Mouse (Mus musculus): ENCODE results near the gene Hspb2. TPM values are rescaled to one million over a fixed set of nuclear protein-coding genes. Genes with fewer than 3 reads are reported as not detected.

The Hspb2 gene
- total and polyA plus RNA-seq, 3 experiments, result not detected

- Histone ChIP-seq H3K9me3 (replicated peaks; ENCODE audit: insufficient read depth, low read length) (no peaks in the 10 kb centered on the region), H3K9ac (ENCODE audit: control insufficient read depth, low read depth, low read length, poor library complexity, severe bottlenecking) (no peak overlapping the region), H3K27me3 (ENCODE audit: control insufficient read depth in 1 of 2, insufficient read depth in 2 of 2, low read length in 2 of 2) (peaks cover 0 to 6% of the 10 kb centered on the region in 2 experiments; a peak in 1 of 4 replicates), H3K27ac (ENCODE audit: control insufficient read depth, low read depth, low read length) (no peak overlapping the region), H3K4me1 (ENCODE audit: control insufficient read depth in 1 of 2, insufficient read depth in 2 of 2, low read length in 2 of 2) (no peaks in the 10 kb centered on the region), H3K36me3 (ENCODE audit: control insufficient read depth in 1 of 2, insufficient read depth in 2 of 2, low read length in 2 of 2) (no peaks in the 10 kb centered on the region), H3K4me3 (ENCODE audit: control insufficient read depth in 1 of 2, insufficient read depth in 1 of 2, low read depth in 2 of 2, low read length in 2 of 2) (no peak overlapping the region), H3K79me2 (ENCODE audit: control insufficient read depth, insufficient read depth, low read length, poor library complexity) (no peaks in the 10 kb centered on the region)
- TF ChIP-seq ZC3H11A (IDR thresholded peaks at IDR 0.05; ENCODE audit: low read depth, low read length) (peak; percentile 10; the same call in 1 of the 2 replicates), RCOR1 (IDR thresholded peaks at IDR 0.05; ENCODE audit: low read depth, low read length) (no peak), RAD21 (IDR thresholded peaks at IDR 0.05; ENCODE audit: low read depth, low read length) (peak; percentile 52), SMC3 (IDR thresholded peaks at IDR 0.05; ENCODE audit: low read depth, low read length) (peak; percentile 26; the same call in 1 of the 2 replicates), KAT2A (conservative IDR thresholded peaks at IDR 0.05; ENCODE audit: low read depth, low read length) (no peak), CTCF (IDR thresholded peaks at IDR 0.05 in 2 of 3, conservative IDR thresholded peaks at IDR 0.05 in 1 of 3; ENCODE audit: control insufficient read depth in 1 of 3, insufficient read depth in 1 of 3, low read depth in 2 of 3, low read length in 3 of 3, poor library complexity in 1 of 3, severe bottlenecking in 1 of 3) (peak in 2 of 3 experiments; percentile 45 to 56; a peak in 4 of 6 replicates)
- peak; percentile 32 for DNase-seq (ENCODE audit: low read depth, low spot score)
These were observed 43.0 kb downstream of the Hspb2 start for GRCm38 (mm10) chr9:50709108-50709507.

- no peak overlapping the region for H3K27ac ChIP-seq (ENCODE audit: control insufficient read depth, low read depth, low read length)
- H3K4me1 ChIP-seq (ENCODE audit: control insufficient read depth in 1 of 2, insufficient read depth in 2 of 2, low read length in 2 of 2), result no peaks in the 10 kb centered on the region
- no peaks in the 10 kb centered on the region for H3K9me3 ChIP-seq (replicated peaks; ENCODE audit: insufficient read depth, low read length)
- H3K79me2 ChIP-seq (ENCODE audit: control insufficient read depth, insufficient read depth, low read length, poor library complexity), result no peaks in the 10 kb centered on the region
- DNase-seq (ENCODE audit: low read depth, low spot score), result no peak
- peaks cover under 1 to 3% of the 10 kb centered on the region in 2 experiments; a peak in 1 of 4 replicates for H3K27me3 ChIP-seq (ENCODE audit: control insufficient read depth in 1 of 2, insufficient read depth in 2 of 2, low read length in 2 of 2)
- H3K4me3 ChIP-seq (ENCODE audit: control insufficient read depth in 1 of 2, insufficient read depth in 1 of 2, low read depth in 2 of 2, low read length in 2 of 2), result no peak overlapping the region
- TF ChIP-seq POLR2AphosphoS2 (IDR thresholded peaks at IDR 0.05; ENCODE audit: low read length), result no peak
- TF ChIP-seq BHLHE40 (IDR thresholded peaks at IDR 0.05; ENCODE audit: borderline replicate concordance, low read depth, low read length), result no peak
- H3K36me3 ChIP-seq (ENCODE audit: control insufficient read depth in 1 of 2, insufficient read depth in 2 of 2, low read length in 2 of 2), result no peaks in the 10 kb centered on the region
- H3K9ac ChIP-seq (ENCODE audit: control insufficient read depth, low read depth, low read length, poor library complexity, severe bottlenecking), result no peak overlapping the region
These were observed 47.2 kb downstream of the Hspb2 start for GRCm38 (mm10) chr9:50704907-50705306.

Other genes starting within 250 kb of the Hspb2 start
- 24.4 and 24.6 TPM in 2 replicates for gene Pts, start 223.6 kb downstream of the Hspb2 start, total RNA-seq (2012; rRNA removed)
- gene Pts, start 223.6 kb downstream of the Hspb2 start, polyA plus RNA-seq (2012; ENCODE audit: insufficient read depth in 1 of 2, insufficient read length in 2 of 2, low read depth in 1 of 2, low replicate concordance in 2 of 2, missing spikeins in 1 of 2), result 10 to 100 TPM in 1 of 2 experiments, not detected in 1; 24.6 TPM
- gene Il18, start 197.5 kb downstream of the Hspb2 start, total RNA-seq (2012; rRNA removed), result not detected in 2 replicates
- gene Il18, start 197.5 kb downstream of the Hspb2 start, polyA plus RNA-seq (2012; ENCODE audit: insufficient read depth in 1 of 2, insufficient read length in 2 of 2, low read depth in 1 of 2, low replicate concordance in 2 of 2, missing spikeins in 1 of 2), result not detected
- 0.07 TPM in 1 of 2 replicates, not detected in the other for gene Bco2, start 197.2 kb downstream of the Hspb2 start, total RNA-seq (2012; rRNA removed)
- gene Bco2, start 197.2 kb downstream of the Hspb2 start, polyA plus RNA-seq (2012; ENCODE audit: insufficient read depth in 1 of 2, insufficient read length in 2 of 2, low read depth in 1 of 2, low replicate concordance in 2 of 2, missing spikeins in 1 of 2), result under 1 TPM in 1 of 2 experiments, not detected in 1; 0.07 TPM
- not detected in 2 replicates for gene Tex12, start 191.0 kb downstream of the Hspb2 start, total RNA-seq (2012; rRNA removed)
- not detected for gene Tex12, start 191.0 kb downstream of the Hspb2 start, polyA plus RNA-seq (2012; ENCODE audit: insufficient read depth in 1 of 2, insufficient read length in 2 of 2, low read depth in 1 of 2, low replicate concordance in 2 of 2, missing spikeins in 1 of 2)
- 312 and 340 TPM in 2 replicates for gene Sdhd, start 148.5 kb downstream of the Hspb2 start, total RNA-seq (2012; rRNA removed)
- gene Sdhd, start 148.5 kb downstream of the Hspb2 start, polyA plus RNA-seq (2012; ENCODE audit: insufficient read depth in 1 of 2, insufficient read length in 2 of 2, low read depth in 1 of 2, low replicate concordance in 2 of 2, missing spikeins in 1 of 2), result 100 to 1,000 TPM in 1 of 2 experiments, not detected in 1; 375 TPM
- 227 and 247 TPM in 2 replicates for gene Timm8b, start 148.4 kb downstream of the Hspb2 start, total RNA-seq (2012; rRNA removed)
- gene Timm8b, start 148.4 kb downstream of the Hspb2 start, polyA plus RNA-seq (2012; ENCODE audit: insufficient read depth in 1 of 2, insufficient read length in 2 of 2, low read depth in 1 of 2, low replicate concordance in 2 of 2, missing spikeins in 1 of 2), result 100 to 1,000 TPM in 1 of 2 experiments, not detected in 1; 129 TPM
- gene Pih1d2, start 135.0 kb downstream of the Hspb2 start, total RNA-seq (2012; rRNA removed), result 4.9 and 5.3 TPM in 2 replicates
- gene Pih1d2, start 135.0 kb downstream of the Hspb2 start, polyA plus RNA-seq (2012; ENCODE audit: insufficient read depth in 1 of 2, insufficient read length in 2 of 2, low read depth in 1 of 2, low replicate concordance in 2 of 2, missing spikeins in 1 of 2), result 1 to 10 TPM in 1 of 2 experiments, not detected in 1; 4.6 TPM
- 8.7 and 10.4 TPM in 2 replicates for gene Nkapd1, start 134.9 kb downstream of the Hspb2 start, total RNA-seq (2012; rRNA removed)
- gene Nkapd1, start 134.9 kb downstream of the Hspb2 start, polyA plus RNA-seq (2012; ENCODE audit: insufficient read depth in 1 of 2, insufficient read length in 2 of 2, low read depth in 1 of 2, low replicate concordance in 2 of 2, missing spikeins in 1 of 2), result 10 to 100 TPM in 1 of 2 experiments, not detected in 1; 20.2 TPM
- 52.2 and 71.7 TPM in 2 replicates for gene Dlat, start 92.6 kb downstream of the Hspb2 start, total RNA-seq (2012; rRNA removed)
- gene Dlat, start 92.6 kb downstream of the Hspb2 start, polyA plus RNA-seq (2012; ENCODE audit: insufficient read depth in 1 of 2, insufficient read length in 2 of 2, low read depth in 1 of 2, low replicate concordance in 2 of 2, missing spikeins in 1 of 2), result 10 to 100 TPM in 1 of 2 experiments, not detected in 1; 77.4 TPM
- not detected in 2 replicates for gene Dixdc1, start 12.8 kb downstream of the Hspb2 start, total RNA-seq (2012; rRNA removed)
- under 1 TPM in 1 of 2 experiments, not detected in 1; 0.07 TPM for gene Dixdc1, start 12.8 kb downstream of the Hspb2 start, polyA plus RNA-seq (2012; ENCODE audit: insufficient read depth in 1 of 2, insufficient read length in 2 of 2, low read depth in 1 of 2, low replicate concordance in 2 of 2, missing spikeins in 1 of 2)
- not detected in 2 replicates for gene 2310030G06Rik, start 5.8 kb downstream of the Hspb2 start, total RNA-seq (2012; rRNA removed)
- gene 2310030G06Rik, start 5.8 kb downstream of the Hspb2 start, polyA plus RNA-seq (2012; ENCODE audit: insufficient read depth in 1 of 2, insufficient read length in 2 of 2, low read depth in 1 of 2, low replicate concordance in 2 of 2, missing spikeins in 1 of 2), result not detected
- not detected in 2 replicates for gene Cryab, start 1.0 kb downstream of the Hspb2 start, total RNA-seq (2012; rRNA removed)
- not detected for gene Cryab, start 1.0 kb downstream of the Hspb2 start, polyA plus RNA-seq (2012; ENCODE audit: insufficient read depth in 1 of 2, insufficient read length in 2 of 2, low read depth in 1 of 2, low replicate concordance in 2 of 2, missing spikeins in 1 of 2)
- 6.1 and 6.5 TPM in 2 replicates for gene Fdxacb1, start 15.9 kb upstream of the Hspb2 start, total RNA-seq (2012; rRNA removed)
- gene Fdxacb1, start 15.9 kb upstream of the Hspb2 start, polyA plus RNA-seq (2012; ENCODE audit: insufficient read depth in 1 of 2, insufficient read length in 2 of 2, low read depth in 1 of 2, low replicate concordance in 2 of 2, missing spikeins in 1 of 2), result 1 to 10 TPM in 1 of 2 experiments, not detected in 1; 9.7 TPM
- 23.3 and 24.0 TPM in 2 replicates for gene Alg9, start 22.7 kb upstream of the Hspb2 start, total RNA-seq (2012; rRNA removed)
- 10 to 100 TPM in 1 of 2 experiments, not detected in 1; 46.7 TPM for gene Alg9, start 22.7 kb upstream of the Hspb2 start, polyA plus RNA-seq (2012; ENCODE audit: insufficient read depth in 1 of 2, insufficient read length in 2 of 2, low read depth in 1 of 2, low replicate concordance in 2 of 2, missing spikeins in 1 of 2)
- 7.1 and 9.2 TPM in 2 replicates for gene 1110032A03Rik, start 23.2 kb upstream of the Hspb2 start, total RNA-seq (2012; rRNA removed)
- gene 1110032A03Rik, start 23.2 kb upstream of the Hspb2 start, polyA plus RNA-seq (2012; ENCODE audit: insufficient read depth in 1 of 2, insufficient read length in 2 of 2, low read depth in 1 of 2, low replicate concordance in 2 of 2, missing spikeins in 1 of 2), result 10 to 100 TPM in 1 of 2 experiments, not detected in 1; 12.8 TPM
- gene Ppp2r1b, start 92.9 kb upstream of the Hspb2 start, total RNA-seq (2012; rRNA removed), result 65.0 and 67.6 TPM in 2 replicates
- gene Ppp2r1b, start 92.9 kb upstream of the Hspb2 start, polyA plus RNA-seq (2012; ENCODE audit: insufficient read depth in 1 of 2, insufficient read length in 2 of 2, low read depth in 1 of 2, low replicate concordance in 2 of 2, missing spikeins in 1 of 2), result 100 to 1,000 TPM in 1 of 2 experiments, not detected in 1; 101 TPM

Data from MEL (cell line).